Mouse (Mus musculus) kidney, embryonic 16.5 days (tissue): ENCODE measurements around the gene Itga10. TPM values are rescaled to one million over a fixed set of nuclear protein-coding genes. Genes with fewer than 3 reads are reported as not detected.

Source experiments
- ATAC-seq: fragments of 200-750 bp; cut with Nextera tagmentation; 2 replicates; pipeline ENCODE4 v1.8.0; 2017; ENCODE audit warnings: moderate TSS enrichment; ENCODE audit not compliant: low FRiP score, low TSS enrichment
- H3K27ac ChIP-seq: fragments of 300-500 bp; sonication (generic); 2 replicates; pipeline ENCODE4 v1.5.1; 2014; ENCODE audit warnings: low read length
- H3K27me3 ChIP-seq: fragments of 300-500 bp; sonication (generic); 2 replicates; pipeline ENCODE4 v1.6.1; 2014; ENCODE audit warnings: low read length, control low read depth, mixed read lengths; ENCODE audit not compliant: insufficient read depth
- H3K36me3 ChIP-seq: fragments of 300-500 bp; sonication (generic); 2 replicates; pipeline ENCODE4 v1.6.1; 2014; ENCODE audit warnings: low read length, control low read depth, mixed read lengths; ENCODE audit not compliant: insufficient read depth
- H3K4me1 ChIP-seq: fragments of 300-500 bp; sonication (generic); 2 replicates; pipeline ENCODE4 v1.6.1; 2014; ENCODE audit warnings: low read length, control low read depth, mixed read lengths; ENCODE audit not compliant: insufficient read depth
- H3K4me2 ChIP-seq: fragments of 300-500 bp; sonication (generic); replicated peaks from 2 replicates; pipeline ENCODE4 v1.6.1; 2014; ENCODE audit warnings: low read depth, low read length
- H3K4me3 ChIP-seq: fragments of 300-500 bp; sonication (generic); 2 replicates; pipeline ENCODE4 v1.5.1; 2014; ENCODE audit warnings: mild to moderate bottlenecking, low read length
- H3K9ac ChIP-seq: fragments of 300-500 bp; sonication (generic); replicated peaks from 2 replicates; pipeline ENCODE4 v1.6.1; 2014; ENCODE audit warnings: low read length
- H3K9me3 ChIP-seq: fragments of 300-500 bp; sonication (generic); 2 replicates; pipeline ENCODE4 v1.6.1; 2016; ENCODE audit warnings: low read length, control low read depth
- WGBS: fragments of 180-500 bp; shearing (Covaris S2); extraction: QIAGEN DNeasy Blood & Tissue Kit; methylation state at CpG from one replicate; pipeline ENCODE4 v1.1.7; 2014; 5-methylcytosine and 5-hydroxymethylcytosine counted together
- polyA plus RNA-seq: library from polyadenylated mRNA; unstranded; fragments of >200 nt; fragmentation: Nextera tagmentation; extraction: Ambion mirVana; gene quantifications from 2 replicates; pipeline ENCODE4 v1.2.1, GENCODE M21; 2015

Gene Itga10
- 0.85 and 1.2 TPM in 2 replicates for polyA plus RNA-seq

- Histone ChIP-seq H3K9ac (no peak within 1 kb of the TSS), H3K27ac (no peak within 1 kb of the TSS)
- peak; percentile 59; the same call in 1 of the 2 replicates for ATAC-seq
Measured at GRCm38 (mm10) chr3:96645018-96645649, at the start of gene Itga10. Gene Itga10 (plus strand): TSS chr3:96645584.

GRCm38 (mm10) chr3:96595661-96596060 is 49.7 kb upstream of the Itga10 start:
- H3K27me3 ChIP-seq: peaks cover 25% of the 10 kb centered on the region
- H3K4me1 ChIP-seq: peaks cover 33% of the 10 kb centered on the region
- WGBS: 29% methylated on average over 6 of the region's 6 CpGs
- peak overlapping the region; percentile 53; the same call in 1 of the 2 replicates for H3K4me3 ChIP-seq
- H3K9ac ChIP-seq: peak overlapping the region; percentile 63; the same call in 1 of the 2 replicates
- ATAC-seq: no peak
- peak overlapping the region; percentile 69; the same call in 1 of the 2 replicates for H3K4me2 ChIP-seq
- H3K9me3 ChIP-seq: no peaks in the 10 kb centered on the region
- no peak overlapping the region for H3K27ac ChIP-seq
- no peaks in the 10 kb centered on the region for H3K36me3 ChIP-seq

More at GRCm38 (mm10) chr3:96645018-96645649, at the start of gene Itga10:
- Histone ChIP-seq H3K27me3 (no peaks in the 10 kb centered on the region), H3K4me2 (no peak within 1 kb of the TSS), H3K36me3 (peaks cover 22% of the 10 kb centered on the region), H3K9me3 (no peaks in the 10 kb centered on the region), H3K4me1 (no peaks in the 10 kb centered on the region), H3K4me3 (no peak within 1 kb of the TSS)
- 62% methylated on average over 7 of the region's 7 CpGs for WGBS

DNA sequence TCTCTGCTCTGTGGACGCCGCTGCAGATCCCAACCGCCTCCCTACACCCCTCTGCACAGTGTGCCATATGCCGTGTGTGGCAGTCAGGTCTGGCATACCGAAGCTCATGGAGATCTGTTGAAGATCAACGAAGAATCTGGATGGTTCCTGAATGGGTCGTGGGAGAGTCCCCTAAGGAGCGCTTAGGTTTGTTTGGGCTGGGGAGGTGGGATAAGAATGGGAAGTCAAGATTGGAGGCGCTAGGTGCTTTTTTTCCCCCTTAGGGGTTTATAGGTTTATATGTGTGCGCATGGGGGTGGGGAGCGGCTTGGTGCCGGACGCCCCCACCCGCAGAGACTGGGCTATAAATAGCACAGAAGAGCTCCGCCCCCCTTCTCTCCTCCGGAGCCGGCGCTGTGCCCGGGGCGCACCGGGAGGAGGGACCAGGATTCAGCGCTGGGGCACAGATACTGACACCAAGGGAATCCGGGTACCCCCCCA is 49.1 kb upstream of the Itga10 start, which contains the start of gene Ankrd34a:
Ankrd34a (plus strand) TSS at position 409 of the 480 bp plus-strand sequence.
- peaks cover 25% of the 10 kb centered on the region for H3K27me3 ChIP-seq
- peak within 1 kb of the TSS; percentile 53 for H3K4me3 ChIP-seq
- peaks cover 33% of the 10 kb centered on the region for H3K4me1 ChIP-seq
- peak within 1 kb of the TSS; percentile 64; the same call in 1 of the 2 replicates for H3K27ac ChIP-seq
- no peak for ATAC-seq
- H3K9me3 ChIP-seq: no peaks in the 10 kb centered on the region
- under 1% methylated on average over 23 of the region's 23 CpGs for WGBS
- no peaks in the 10 kb centered on the region for H3K36me3 ChIP-seq
- H3K4me2 ChIP-seq: peak within 1 kb of the TSS; percentile 69
- peak within 1 kb of the TSS; percentile 63 for H3K9ac ChIP-seq

DNA sequence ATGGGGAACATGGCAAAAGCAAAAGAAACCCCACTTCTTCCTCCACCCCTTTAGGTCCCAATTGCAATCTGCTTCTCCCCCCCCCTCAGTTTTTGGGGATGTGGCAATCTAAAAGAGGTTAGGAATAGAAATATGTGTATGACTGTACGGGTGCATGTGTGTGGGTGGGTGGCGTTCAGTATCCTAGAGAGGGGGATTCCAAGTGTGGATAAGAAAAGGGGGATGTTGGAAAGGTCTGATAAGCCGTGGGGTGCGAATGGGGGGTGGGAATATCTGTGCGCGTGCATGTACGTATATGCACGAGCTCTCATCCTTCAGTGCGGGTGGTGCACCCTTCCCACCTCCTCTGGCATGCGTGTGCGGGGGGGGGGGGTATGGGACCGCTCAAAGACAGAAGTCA is 48.5 kb upstream of the Itga10 start:
- H3K36me3 ChIP-seq: no peaks in the 10 kb centered on the region
- peaks cover 33% of the 10 kb centered on the region for H3K4me1 ChIP-seq
- WGBS: 4% methylated on average over 9 of the region's 12 CpGs

GRCm38 (mm10) chr3:96597435-96597891 is 47.9 kb upstream of the Itga10 start:
- 0% methylated on average over 40 of the region's 40 CpGs for WGBS
- Histone ChIP-seq H3K9ac (peak overlapping the region; percentile 63), H3K36me3 (no peaks in the 10 kb centered on the region), H3K4me3 (peak overlapping the region; percentile 53), H3K27me3 (peaks cover 28% of the 10 kb centered on the region), H3K4me1 (peaks cover 35% of the 10 kb centered on the region), H3K4me2 (peak overlapping the region; percentile 69), H3K9me3 (no peaks in the 10 kb centered on the region), H3K27ac (peak overlapping the region; percentile 64; the same call in 1 of the 2 replicates)
- ATAC-seq: no peak

More for the DNA sequence above, 48.5 kb upstream of the Itga10 start:
- H3K4me2 ChIP-seq: peak overlapping the region; percentile 69
- peak overlapping the region; percentile 63 for H3K9ac ChIP-seq
- no peak overlapping the region for H3K27ac ChIP-seq
- ATAC-seq: no peak
- H3K4me3 ChIP-seq: peak overlapping the region; percentile 53
- peaks cover 28% of the 10 kb centered on the region for H3K27me3 ChIP-seq
- H3K9me3 ChIP-seq: no peaks in the 10 kb centered on the region

DNA sequence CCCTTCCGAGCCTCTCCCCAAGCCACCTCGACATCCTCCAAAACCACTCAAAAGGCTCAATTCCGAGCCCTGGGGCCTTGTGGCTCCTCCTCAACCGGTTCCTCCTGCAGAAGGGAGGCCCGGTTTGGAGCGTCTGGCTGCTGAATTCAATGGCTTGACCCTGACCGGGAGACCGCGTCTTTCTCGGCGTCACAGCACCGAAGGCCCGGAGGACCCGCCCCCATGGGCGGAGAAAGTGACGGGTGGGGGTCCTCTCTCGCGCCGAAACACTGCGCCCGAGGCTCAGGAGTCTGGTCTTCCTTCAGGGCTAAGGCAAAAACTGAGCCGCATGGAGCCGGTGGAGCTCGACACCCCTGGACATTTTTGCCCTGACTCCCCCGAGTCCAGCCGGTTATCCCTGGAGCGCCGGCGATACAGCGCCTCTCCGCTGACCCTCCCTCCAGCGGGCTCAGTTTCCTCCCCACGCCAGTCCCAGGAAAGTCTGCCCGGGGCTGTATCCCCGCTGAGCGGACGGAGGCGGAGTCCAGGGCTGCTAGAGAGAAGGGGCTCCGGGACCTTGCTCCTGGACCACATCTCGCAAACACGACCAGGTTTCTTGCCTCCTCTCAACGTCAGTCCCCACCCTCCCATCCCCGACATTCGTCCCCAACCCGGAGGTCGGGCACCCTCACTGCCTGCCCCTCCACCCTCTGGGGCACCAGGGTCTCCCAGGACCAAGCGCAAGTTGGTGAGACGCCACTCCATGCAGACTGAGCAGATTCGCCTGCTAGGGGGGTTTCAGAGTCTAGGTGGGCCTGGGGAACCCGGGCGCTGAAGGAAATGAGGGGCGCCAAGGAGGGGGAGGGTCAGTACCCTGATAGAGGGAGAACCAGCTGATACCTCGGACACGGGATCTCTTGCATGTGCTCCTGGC is 47.0 kb upstream of the Itga10 start:
- H3K27me3 ChIP-seq: peaks cover 28% of the 10 kb centered on the region
- H3K4me1 ChIP-seq: peaks cover 45% of the 10 kb centered on the region
- no peaks in the 10 kb centered on the region for H3K36me3 ChIP-seq
- peak overlapping the region; percentile 63 for H3K9ac ChIP-seq
- H3K9me3 ChIP-seq: no peaks in the 10 kb centered on the region
- ATAC-seq: no peak
- WGBS: 2% methylated on average over 54 of the region's 54 CpGs
- peak overlapping the region; percentile 53 for H3K4me3 ChIP-seq
- H3K4me2 ChIP-seq: peak overlapping the region; percentile 69
- peak overlapping the region; percentile 64; the same call in 1 of the 2 replicates for H3K27ac ChIP-seq

DNA sequence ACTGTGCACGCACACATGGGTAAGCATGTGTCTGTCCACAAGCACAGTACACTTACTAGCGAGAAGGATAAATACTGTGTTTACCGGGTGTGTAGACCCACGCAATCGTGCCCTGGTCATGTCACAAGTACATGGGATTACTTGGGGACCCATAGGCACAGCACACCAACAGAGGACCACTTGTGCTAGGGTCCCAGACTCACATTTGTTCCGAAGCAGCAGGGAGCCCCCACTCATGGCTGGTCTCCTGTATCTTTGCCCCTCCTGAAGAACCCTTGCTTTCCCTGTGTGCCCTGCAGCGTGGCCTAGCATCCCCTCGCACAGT is 46.4 kb upstream of the Itga10 start:
- 56% methylated on average over 8 of the region's 8 CpGs for WGBS
- peak overlapping the region; percentile 69; the same call in 1 of the 2 replicates for H3K4me2 ChIP-seq
- no peak overlapping the region for H3K27ac ChIP-seq
- no peaks in the 10 kb centered on the region for H3K9me3 ChIP-seq
- H3K4me3 ChIP-seq: peak overlapping the region; percentile 53
- H3K9ac ChIP-seq: no peak overlapping the region; the same call in 1 of the 2 replicates
- no peak for ATAC-seq
- peaks cover 45% of the 10 kb centered on the region for H3K4me1 ChIP-seq
- H3K36me3 ChIP-seq: no peaks in the 10 kb centered on the region
- peaks cover 28% of the 10 kb centered on the region for H3K27me3 ChIP-seq

DNA sequence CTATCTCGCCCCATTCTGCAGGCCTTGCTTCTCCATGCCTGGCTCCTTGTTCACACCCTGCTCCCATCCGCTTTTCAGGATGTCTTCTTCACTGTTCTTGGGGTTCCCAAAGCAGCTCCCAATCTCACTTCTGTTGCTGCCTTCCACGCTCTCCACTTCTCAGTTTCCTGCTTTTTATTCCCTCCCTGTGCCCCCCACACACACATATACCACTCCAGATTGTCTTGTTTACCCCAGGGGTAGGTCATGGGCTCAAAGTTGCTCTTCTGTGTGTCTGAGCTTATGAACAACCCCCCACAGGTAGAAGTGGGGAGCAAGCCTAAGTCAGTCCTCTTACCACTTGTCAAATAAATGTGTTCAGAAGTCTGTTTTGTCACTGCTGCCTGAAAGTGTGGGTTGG is 46.0 kb upstream of the Itga10 start:
- Histone ChIP-seq H3K27me3 (peaks cover 28% of the 10 kb centered on the region), H3K27ac (no peak overlapping the region), H3K4me1 (peaks cover 45% of the 10 kb centered on the region), H3K9ac (no peak overlapping the region), H3K36me3 (no peaks in the 10 kb centered on the region), H3K9me3 (no peaks in the 10 kb centered on the region), H3K4me2 (no peak overlapping the region), H3K4me3 (no peak overlapping the region)
- ATAC-seq: no peak
- 79% methylated on average over 3 of the region's 3 CpGs for WGBS

- Histone ChIP-seq H3K9ac (peak within 1 kb of the TSS; percentile 81), H3K9me3 (no peaks in the 10 kb centered on the region), H3K4me1 (peaks cover 45% of the 10 kb centered on the region), H3K4me3 (peak within 1 kb of the TSS; percentile 71), H3K4me2 (peak within 1 kb of the TSS; percentile 73), H3K27ac (peak within 1 kb of the TSS; percentile 94), H3K36me3 (no peaks in the 10 kb centered on the region), H3K27me3 (peaks cover 18% of the 10 kb centered on the region)
- WGBS: 1% methylated on average over 27 of the region's 27 CpGs
- ATAC-seq: peak; percentile 94
Measured at GRCm38 (mm10) chr3:96600639-96601250, 44.6 kb upstream of the Itga10 start, which contains the start of gene Lix1l. Gene Lix1l (plus strand): TSS chr3:96601149.
